Mouse (Mus musculus): ENCODE data around the gene Degs2.

DNA sequence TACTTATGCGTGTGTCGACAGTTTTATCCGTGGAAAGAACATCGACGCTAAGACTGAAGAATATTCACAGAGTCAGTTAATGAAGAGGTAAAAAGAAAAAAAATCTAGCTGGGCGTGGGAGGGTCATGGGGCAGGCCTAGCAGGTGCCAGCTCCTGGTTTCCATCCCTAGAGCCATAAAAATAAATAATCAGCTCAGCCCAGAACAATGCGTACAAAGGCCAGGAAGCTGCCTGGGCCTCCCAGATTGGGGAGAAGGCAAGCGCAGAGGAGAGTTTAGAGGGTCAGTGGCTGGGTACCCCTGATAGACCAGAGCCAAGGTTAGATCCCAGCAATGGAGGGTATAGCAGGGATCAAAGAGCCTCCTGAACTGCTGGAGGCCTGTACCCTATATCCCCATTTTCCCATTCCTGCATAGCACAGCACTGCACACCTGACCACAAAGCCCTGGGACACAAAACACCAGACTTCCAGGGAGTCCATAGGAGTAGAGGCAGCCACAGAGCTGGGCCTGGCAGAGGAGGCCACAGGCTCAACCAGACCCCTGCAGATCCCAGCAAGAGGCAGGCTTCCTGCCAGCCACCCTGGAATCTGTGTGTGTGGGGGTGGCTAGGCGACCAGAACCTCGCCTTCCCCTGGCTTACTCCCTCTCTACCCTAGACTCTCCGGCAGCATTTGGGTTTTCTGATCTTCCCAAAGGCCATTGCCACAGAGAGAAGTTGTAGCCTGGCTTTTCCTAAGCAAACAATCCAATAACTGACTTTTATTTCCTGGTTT lies 3.2 kb downstream of the Degs2 start:
- TF ChIP-seq CTCF (IDR thresholded peaks at IDR 0.05; ENCODE audit: low read depth) (no peak), EP300 (IDR thresholded peaks at IDR 0.05; ENCODE audit: low read depth) (no peak)
